Mouse (Mus musculus): ENCODE measurements around the gene Gm17359. TPM values are rescaled to one million over a fixed set of nuclear protein-coding genes. Genes with fewer than 3 reads are reported as not detected.

Gm17359 gene
- polyA plus RNA-seq, 1 experiment from 2014 or later = not detected

DNA sequence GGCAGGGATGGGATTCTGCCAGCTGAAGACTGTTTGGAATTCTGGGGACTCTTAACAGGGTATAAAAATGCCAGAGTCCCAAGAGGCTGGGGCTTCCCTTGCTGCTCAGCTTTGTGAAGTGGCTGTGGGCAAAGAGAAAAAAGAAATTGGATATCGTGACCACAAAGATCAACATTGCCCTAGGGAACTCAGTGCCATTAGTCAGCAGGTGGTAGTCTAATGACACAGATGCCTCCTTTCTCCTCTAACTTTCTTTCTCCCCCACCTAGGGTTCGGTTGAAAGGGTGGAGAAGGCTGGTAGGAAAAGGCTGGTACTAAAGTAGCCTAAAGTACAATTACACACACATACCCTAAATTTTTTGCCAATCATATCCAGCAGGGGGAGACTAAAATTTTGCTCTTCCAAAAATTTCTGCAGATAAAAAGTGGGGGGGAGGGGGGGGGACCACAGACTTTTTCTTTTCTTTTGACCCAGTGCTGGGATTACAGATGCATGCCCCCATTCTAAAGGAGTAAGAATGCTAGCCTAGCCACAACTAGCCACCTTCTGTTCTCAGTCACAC, 164.8 kb downstream of the Gm17359 start:
- ATAC-seq (replicated peaks; ENCODE audit: low FRiP score, low TSS enrichment, low read depth) (no peak), DNase-seq (ENCODE audit: low spot score) (no peak)
- no peaks in the 10 kb centered on the region for H3K4me1 ChIP-seq (replicated peaks; ENCODE audit: control insufficient read depth, insufficient read depth, low read length)
- H3K27me3 ChIP-seq (replicated peaks; ENCODE audit: control insufficient read depth, insufficient read depth, low read length) = no peaks in the 10 kb centered on the region
- no peak overlapping the region for H3K4me3 ChIP-seq (ENCODE audit: low read depth, low read length)
- H3K9ac ChIP-seq (ENCODE audit: low read length) = no peak overlapping the region
- no peak overlapping the region for H3K4me2 ChIP-seq (ENCODE audit: low read length)
- H3K27ac ChIP-seq (ENCODE audit: low read depth) = no peak overlapping the region
- no peaks in the 10 kb centered on the region for H3K9me3 ChIP-seq (ENCODE audit: control insufficient read depth, low read length)
- 84% methylated on average over 2 of the region's 2 CpGs for WGBS
- H3K36me3 ChIP-seq (ENCODE audit: control insufficient read depth, insufficient read depth, low read length) = 0 out of 2 replicates have a peak, but pooled peaks cover 14% of the 10 kb centered on the region

Other genes with a start within 250 kb of the Gm17359 start
- 5.8 and 5.9 TPM in 2 replicates for gene Rapgef2, start 50.1 kb upstream of the Gm17359 start, polyA plus RNA-seq (2014; fragmentation: Nextera tagmentation; extraction: Ambion mirVana)
- 4.0 and 5.9 TPM in 2 replicates for gene Fnip2, start 231.1 kb downstream of the Gm17359 start, polyA plus RNA-seq (2014; fragmentation: Nextera tagmentation; extraction: Ambion mirVana)

Measured in intestine, embryonic 14.5 days (tissue).